Mouse (Mus musculus): ENCODE measurements at regions not wholly inside any gene's neighbourhood (a gene's known extent, or its start where the extent isn't known, plus 50 kb on each side); places are given as distances from the start of the nearest gene placed in this dataset.

DNA sequence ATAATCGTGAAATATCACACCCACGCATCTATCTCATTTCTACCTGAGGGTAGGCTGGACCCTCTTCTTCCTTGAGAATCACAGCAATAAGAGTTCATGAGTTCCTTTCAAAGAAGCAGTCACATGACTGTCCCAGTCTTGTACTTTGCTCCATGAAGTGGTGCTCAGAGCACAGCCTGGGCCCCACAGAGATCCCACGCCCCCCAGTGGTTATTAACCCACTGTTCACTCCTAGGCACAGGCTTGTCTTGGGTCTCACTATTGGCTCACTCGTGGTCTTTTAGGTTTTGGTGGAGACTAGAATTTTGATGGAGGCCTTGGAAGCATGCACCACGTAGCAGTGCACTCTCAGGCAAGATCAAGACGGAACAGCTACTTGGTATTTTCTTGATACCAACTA is 57.4 kb upstream of the Shisa3 start:
- TF ChIP-seq CTCF (IDR thresholded peaks at IDR 0.05; ENCODE audit: low read depth, low read length): no peak
- no peak for TF ChIP-seq EP300 (IDR thresholded peaks at IDR 0.05; ENCODE audit: insufficient read depth, low read depth, low read length)
